Mouse (Mus musculus): ENCODE measurements around the gene Smpdl3a. TPM values are rescaled to one million over a fixed set of nuclear protein-coding genes. Genes with fewer than 3 reads are reported as not detected.
A peak's percentile ranks its signal among the peaks of the same experiment; 100 is the strongest.

Gene Smpdl3a
- total RNA-seq, 2 experiments from 2014 or later, result 26.1 to 28.8 TPM

DNA sequence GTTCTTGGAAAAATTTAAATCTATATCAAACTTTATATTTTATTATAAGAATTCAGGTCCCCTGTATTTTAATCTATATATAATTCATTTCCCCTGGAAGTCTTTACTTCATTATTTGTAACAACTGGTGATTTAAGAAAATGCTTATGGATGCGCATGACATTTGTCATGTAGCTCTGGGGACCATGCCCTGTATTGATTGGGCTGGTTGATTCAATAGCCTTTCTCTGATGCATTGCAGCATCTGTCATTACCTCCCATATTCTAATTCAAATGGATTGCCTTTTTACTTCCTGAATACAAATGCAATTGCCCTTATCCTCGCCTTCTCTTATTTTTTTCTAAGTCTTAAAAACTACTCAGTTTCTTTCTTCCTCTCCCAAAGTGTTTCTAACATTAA is 20.2 kb downstream of the Smpdl3a start:
- no peak for ATAC-seq (replicated peaks; ENCODE audit: low FRiP score, low TSS enrichment, poor library complexity, severe bottlenecking)

DNA sequence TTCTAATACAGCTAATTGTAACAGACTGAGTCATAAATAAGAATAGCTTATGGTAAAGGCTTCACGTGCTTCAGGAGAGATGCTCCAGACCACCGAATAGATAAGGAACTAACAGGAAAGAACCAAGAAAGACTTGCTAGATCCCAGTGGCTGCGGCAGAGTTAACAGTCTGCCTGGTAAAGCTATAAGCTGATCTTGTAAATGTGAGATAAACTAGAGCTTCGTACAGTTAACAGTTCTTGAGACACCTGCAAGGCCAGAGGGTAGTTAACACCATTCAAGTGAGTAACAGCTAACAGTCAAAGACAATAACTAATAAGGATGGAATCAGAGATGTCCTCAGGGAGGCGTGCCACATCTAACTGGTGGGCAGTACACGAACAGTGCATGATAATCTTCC is 21.7 kb downstream of the Smpdl3a start:
- peak; percentile 86 for ATAC-seq (replicated peaks; ENCODE audit: low FRiP score, low TSS enrichment, poor library complexity, severe bottlenecking)

DNA sequence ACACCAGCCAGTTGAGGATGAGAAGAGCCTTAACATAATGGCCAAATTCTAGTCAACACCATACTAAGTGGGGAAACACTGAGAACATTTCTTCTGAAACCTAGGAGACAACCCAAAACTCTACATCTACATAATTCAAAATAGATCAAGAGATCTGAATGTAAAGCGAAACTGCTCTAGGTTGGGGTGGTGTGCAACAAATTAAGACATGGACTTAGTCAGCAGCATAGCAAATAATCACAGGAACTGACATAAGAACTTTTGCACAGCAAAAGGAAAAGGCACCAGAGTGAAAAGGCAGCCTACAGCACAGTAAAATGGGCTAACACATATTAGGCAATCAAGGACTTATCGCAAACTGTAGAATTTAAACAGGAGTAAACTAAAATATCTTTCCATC is 25.1 kb downstream of the Smpdl3a start:
- ATAC-seq (replicated peaks; ENCODE audit: low FRiP score, low TSS enrichment, poor library complexity, severe bottlenecking), result no peak

DNA sequence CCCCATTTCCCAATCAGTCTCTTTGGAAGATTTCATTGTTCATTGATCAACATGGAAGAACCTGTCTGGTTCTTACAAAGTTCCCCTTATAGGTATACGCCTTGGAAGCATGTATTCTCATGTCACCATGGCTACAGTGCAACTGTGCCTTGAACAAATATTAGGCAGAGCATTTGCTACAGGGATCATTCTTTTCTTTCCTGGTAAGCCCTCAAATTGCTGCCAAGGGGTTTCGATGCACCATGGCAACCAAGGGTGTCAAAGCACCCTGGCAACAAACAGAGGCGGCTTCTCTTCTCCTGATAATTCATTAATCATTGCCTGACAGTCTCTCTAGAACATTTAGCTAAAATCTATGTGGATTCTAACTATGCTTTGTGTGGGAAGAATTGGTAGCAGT is 28.3 kb downstream of the Smpdl3a start:
- ATAC-seq (replicated peaks; ENCODE audit: low FRiP score, low TSS enrichment, poor library complexity, severe bottlenecking), result no peak

DNA sequence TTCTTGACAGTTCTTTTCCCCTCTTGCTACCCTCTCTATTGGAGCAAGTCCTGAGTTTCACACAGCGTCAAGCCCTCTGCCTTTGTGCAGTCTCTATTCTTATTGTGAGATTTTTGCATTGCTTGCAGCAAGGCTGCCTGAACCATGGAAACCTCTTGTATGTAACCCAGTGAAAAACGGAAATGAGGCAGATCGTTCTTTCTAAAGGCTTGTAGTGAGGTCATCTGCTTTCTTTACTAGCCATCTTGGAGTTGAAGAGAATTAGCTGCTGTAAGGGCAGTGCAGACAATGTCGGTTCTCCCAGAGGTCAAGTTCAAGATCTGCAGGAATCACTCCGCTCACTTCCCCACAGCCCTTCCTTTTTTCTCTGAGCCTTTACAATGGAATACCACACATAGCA is 34.5 kb downstream of the Smpdl3a start:
- ATAC-seq (replicated peaks; ENCODE audit: low FRiP score, low TSS enrichment, poor library complexity, severe bottlenecking), result no peak

DNA sequence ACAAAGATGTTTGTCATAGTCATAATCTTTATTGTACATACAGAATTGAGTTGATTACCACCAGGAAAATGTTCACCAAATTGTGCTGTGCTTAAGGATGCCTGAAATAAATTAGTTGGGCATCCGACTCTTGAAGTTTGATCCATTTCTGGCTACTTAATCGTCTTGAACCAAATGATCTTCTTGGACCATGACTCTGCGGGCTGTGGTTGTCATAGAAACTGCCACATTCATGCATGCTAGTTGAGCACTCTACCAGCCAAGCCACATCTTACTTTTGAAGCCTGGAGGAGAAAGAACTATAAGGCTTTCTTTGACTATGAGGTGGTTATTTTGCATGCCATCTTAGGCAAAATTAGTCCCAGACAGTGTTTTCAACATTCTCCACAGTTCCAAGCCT is 35.5 kb downstream of the Smpdl3a start:
- no peak for ATAC-seq (replicated peaks; ENCODE audit: low FRiP score, low TSS enrichment, poor library complexity, severe bottlenecking)

DNA sequence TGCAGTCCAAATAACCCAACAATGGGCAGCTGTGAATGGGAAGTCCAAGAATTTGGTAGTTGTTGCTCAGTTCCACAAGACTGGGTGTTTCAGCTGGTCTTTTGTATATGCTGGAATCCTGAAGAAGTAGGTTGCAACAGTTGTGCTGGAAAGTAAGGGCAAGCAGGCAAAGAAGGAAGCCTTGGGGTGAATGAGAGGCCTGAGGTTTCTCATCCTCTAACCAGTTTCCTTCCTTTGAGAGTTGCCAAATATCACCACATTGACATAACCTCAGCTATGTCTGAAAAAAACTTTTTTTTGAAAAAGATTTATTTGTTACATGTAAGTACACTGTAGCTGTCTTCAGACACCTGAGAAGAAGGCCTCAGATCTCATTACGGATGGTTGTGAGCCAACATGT is 41.0 kb downstream of the Smpdl3a start:
- ATAC-seq (replicated peaks; ENCODE audit: low FRiP score, low TSS enrichment, poor library complexity, severe bottlenecking), result no peak

DNA sequence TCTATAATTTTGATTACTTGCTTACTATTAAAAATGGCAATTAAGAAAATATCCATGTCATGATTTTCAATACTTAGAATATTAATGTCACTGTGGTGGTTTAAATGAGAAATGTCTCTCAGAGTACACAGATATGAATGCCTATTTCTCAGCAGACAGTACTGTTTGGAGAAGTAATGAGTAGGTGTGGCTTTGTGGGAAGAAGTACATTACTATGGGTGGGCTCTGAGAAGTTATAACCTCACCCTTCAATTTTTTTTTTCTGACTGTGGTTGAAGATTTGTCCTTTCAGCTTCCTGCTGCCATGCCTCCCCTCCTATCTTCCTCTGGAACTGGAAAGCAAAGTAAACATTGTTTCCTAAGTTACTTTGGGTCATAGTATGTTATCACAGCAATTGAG is 41.8 kb downstream of the Smpdl3a start:
- ATAC-seq (replicated peaks; ENCODE audit: low FRiP score, low TSS enrichment, poor library complexity, severe bottlenecking), result no peak

DNA sequence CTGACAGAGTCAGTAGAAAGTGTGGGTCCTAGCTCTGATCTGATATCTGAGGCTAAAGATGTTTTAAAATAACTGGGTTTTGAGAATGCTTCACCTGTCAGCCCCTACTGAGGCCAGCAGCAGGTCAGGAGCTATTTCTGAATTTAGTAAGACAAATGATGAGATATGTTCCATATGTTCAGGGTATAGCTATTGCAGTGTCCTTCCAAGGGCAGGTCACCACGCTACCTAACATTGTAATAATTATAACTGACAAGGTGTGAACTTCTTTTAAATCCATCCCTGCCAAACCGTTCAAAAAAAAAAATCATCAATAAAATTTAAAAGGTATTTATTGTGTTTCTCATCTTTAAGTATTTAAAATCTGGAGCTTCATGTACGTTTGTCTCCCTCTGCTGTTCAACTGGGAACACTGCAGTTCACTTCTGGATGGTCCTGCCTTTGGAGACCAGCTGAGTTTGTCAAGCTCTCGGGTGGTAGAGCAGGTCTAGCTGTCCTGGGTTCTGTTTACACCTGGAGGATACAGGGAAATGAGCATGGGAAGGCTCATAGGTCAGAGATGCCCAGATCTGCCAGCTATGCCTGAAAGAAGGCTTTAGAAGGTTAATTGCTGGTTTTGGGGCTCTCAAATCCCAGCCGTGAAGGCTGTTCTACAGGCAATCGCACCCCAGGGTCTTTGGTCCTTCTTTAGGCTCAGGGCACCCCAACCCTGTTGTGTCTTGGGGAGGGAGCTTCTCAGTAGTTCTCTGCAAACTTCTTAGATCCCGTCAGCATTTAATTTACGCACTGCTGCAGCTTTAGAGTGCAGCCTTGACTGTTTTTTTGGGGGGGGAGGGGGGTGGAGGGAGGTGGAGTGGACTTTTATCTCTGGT is 47.7 kb downstream of the Smpdl3a start:
- ATAC-seq (replicated peaks; ENCODE audit: low FRiP score, low TSS enrichment, poor library complexity, severe bottlenecking), result peak; percentile 82

DNA sequence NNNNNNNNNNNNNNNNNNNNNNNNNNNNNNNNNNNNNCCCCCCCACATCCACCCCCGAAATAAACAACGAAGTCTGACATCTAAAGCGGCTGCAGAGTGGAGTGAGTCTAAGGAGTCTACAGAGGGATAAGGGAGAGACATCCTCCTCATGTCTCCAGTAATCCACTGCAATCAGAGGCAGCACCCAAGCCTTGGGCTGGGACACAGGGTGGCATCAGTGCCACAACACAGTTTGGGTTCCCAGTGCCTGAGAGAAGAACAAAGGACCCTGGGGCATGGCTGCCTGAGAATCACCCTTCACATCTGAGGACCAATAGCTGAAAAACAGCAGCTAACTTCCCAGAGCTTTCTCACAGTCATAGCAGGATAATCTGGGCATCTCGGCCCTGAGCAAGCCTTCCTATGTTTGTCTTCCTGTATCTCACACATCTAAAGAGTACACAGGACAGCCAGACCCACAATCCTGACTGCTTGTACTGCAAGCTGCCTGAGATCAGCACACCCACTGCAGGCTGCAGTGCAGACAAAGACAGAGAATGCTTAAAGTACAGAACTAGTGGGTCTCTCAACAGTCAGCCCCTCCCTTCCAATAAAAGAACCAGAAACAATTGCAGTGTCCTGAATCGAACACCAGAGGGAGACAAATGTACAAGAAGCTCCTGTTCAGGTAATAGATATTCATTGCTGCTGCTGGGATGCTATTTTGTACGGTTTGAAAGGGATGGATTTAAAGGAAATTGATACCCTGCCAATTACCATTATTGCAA is 54.0 kb downstream of the Smpdl3a start:
- ATAC-seq (replicated peaks; ENCODE audit: low FRiP score, low TSS enrichment, poor library complexity, severe bottlenecking), result peak; percentile 67; the same call in 1 of the 2 replicates

Other genes starting within 250 kb of the Smpdl3a start
- not detected in 2 replicates for gene Pkib, start 162.4 kb upstream of the Smpdl3a start, total RNA-seq (2014; fragmentation: Nextera tagmentation)
- gene Pkib, start 162.4 kb upstream of the Smpdl3a start, total RNA-seq (2017), result 4.1 TPM in 1 of 2 replicates, not detected in the other
- gene Fabp7, start 9.5 kb upstream of the Smpdl3a start, total RNA-seq (2014; fragmentation: Nextera tagmentation), result not detected in 2 replicates
- gene Fabp7, start 9.5 kb upstream of the Smpdl3a start, total RNA-seq (2017), result not detected in 2 replicates

All from megakaryocyte-erythroid progenitor cell, adult 5-6 weeks (primary cell).